Mouse (Mus musculus) 3134 (cell line): ENCODE results near the gene Lypd4.
"Not testable (repeated sequence)": the region's sequence is repeated elsewhere in the genome, so short reads cannot be mapped to it uniquely, and the experiment has no call there.

ENCODE experiments used
- DNase-seq: peaks from one replicate; pipeline ENCODE4 v3.0.0-alpha.2; 2011; ENCODE audit warnings: low spot score; ENCODE audit not compliant: insufficient read length; ENCODE audit errors: extremely low read depth

Lypd4 gene

DNA sequence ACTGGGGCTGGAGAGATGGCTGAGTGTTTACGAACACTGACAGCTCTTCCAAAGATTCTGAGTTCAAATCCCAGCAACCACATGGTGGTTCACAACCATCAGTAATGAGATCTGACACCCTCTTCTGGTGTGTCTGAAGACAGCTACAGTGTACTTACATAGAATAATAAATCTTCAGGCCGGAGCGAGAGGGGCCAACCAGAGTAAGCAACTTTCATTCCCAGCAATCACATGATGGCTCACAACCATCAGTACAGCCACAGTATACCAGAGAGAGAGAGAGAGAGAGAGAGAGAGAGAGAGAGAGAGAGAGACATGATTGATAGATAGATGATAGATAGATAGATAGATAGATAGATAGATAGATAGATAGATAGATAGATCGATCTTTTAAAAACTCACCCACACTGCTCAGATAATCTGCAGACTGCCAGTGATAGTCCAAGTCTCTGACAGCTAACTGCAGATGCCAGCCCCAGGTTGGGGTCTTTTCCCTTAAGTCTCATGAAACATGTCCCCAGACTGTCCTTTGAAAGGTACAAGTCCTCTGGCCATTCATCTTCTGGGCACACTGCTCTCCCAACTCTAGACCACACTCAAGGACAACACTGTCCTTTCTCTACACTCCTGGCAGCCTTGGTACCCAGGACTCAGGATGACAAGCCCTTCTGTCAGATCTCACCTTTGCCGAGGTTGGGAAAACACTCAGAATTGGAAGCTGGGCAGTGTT is 18.0 kb downstream of the Lypd4 start:
- DNase-seq: no peak

- DNase-seq: peak; percentile 50
These were observed 18.8 kb downstream of the Lypd4 start for GRCm38 (mm10) chr7:24850899-24851303.

DNA sequence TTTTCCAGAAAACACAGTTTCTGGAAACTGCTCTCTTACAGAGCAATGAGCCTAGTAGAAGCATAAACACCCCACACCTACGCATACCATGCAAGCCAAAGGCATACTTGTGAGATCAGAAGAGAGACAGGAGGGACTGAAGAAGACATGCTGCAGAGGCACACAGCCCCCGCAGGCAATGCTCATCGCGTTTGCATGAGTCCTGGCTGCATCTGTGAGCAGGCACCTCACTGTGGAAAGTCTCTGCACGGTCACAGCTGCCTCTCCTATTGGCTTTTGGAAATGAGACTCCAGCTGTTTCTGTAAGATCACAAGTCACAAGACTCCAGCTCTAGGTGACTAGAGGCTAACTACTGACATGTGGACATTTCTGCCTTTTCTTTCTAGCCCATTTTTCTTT is 19.6 kb downstream of the Lypd4 start:
- no peak for DNase-seq

DNA sequence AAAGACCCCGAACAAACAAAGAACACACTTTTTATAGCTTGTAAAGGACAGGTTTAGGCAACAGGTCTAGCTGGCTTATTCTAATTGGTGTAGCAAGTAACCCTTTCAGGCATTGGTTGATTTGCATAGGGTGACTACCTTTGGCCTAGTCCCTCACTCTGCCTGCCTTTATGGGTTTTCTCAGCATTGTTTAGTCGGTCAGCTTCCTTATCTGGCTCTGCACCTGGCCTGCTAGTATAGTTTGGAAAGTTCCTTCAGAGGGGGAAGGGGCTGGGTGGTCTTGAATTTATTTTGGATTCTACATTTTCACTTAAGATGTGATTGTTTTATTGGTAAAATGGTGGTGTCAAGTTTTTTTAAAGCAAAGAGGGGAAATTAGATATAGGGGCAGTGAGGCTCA is 23.2 kb downstream of the Lypd4 start:
- not testable (repeated sequence) for DNase-seq

DNA sequence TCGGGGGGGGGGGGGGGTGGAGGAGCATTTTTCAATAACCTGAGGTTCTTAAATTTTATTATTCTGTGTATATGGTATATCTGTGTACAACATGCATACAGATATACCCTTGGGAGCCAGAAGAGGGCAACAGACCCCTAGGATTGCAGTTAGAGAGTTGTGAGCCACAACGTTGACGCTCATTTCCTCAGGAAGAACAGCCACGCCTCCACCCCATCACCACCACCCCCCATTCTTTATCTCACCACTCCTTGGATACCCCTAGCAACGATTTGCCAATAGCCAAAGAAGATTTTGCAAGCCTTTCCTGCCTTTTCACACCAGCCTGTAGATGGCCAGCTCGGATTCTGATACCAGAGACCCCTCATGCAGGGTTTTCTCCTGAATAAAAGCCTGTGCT is 24.0 kb downstream of the Lypd4 start:
- DNase-seq: no peak

DNA sequence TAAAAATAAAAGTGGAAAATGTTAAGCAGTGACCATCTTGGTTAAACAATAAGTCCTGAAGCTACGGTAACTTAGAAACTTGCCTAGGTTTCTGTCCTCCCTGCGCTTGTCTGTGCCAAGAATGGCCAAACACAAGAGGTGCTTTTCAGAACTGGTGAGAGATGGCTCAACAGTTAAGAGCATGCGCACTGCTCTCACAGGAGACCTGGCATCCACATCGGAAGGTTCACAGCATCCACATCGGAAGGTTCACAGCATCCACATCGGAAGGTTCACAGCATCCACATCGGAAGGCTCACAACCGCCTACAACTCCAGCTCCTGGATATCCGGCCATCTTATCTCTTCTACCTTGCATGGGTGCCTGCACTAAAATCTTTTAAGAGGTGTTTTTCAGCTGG is 24.6 kb downstream of the Lypd4 start:
- no peak for DNase-seq

DNA sequence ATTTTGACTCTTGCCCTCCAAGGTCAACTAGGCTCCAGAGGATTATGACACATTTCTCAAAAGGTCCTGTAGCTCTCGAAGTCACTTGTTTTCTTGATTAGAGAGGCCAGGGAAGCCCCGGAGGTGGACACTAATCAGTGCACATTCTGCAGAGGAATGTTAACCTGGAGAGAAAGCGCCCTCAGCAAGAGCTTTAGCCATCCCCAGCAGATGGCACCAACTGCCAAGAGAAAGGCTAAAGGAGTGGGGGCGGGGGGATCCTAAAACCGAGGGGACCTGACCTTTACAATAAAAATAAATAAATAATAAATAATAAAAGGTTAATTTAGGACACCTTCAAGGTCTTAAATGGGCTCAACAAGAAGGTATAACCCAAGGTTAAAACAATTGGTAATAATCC is 25.6 kb downstream of the Lypd4 start:
- DNase-seq: no peak

GRCm38 (mm10) chr7:24841009-24841408 is 28.7 kb downstream of the Lypd4 start:
- DNase-seq: peak; percentile 27

DNA sequence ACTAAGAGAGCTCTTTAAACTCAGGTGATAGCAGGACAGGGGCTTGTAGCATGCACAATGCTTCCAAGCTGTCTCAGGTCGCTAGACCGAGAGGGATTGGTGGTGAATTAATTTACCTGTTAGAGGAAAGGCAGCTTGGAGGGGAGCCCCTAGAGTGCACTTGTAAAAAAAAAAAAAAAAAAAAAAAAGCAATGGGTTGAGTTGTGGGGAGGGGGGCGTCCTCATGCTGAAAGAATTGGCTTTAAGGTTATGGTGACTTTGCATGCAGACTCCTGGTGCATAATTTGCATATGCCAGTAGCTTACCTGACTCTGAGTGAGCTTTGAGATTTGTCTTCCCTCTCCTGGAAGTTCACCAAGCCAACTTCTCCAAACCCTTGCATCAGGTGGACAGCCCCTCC is 29.4 kb downstream of the Lypd4 start:
- no peak for DNase-seq

DNA sequence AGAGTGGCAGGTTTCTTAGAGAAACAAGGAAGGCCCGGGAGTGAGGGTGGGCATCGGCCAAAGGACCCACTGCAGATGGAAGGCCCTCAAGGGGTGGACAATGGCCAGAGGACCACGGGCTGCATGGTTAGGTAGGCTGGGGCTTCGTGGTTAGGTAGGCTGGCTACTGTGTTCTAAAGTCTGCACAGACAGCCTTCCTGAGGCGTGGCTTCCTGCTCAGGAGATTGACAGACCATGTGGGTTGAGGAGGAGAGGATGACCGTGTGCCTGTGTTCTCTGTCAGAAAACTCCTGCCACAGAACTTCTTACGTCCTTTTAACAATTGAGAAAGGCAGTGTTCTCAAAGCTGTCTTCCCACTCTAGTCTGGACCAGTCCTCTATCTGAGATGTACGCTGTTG is 30.3 kb downstream of the Lypd4 start:
- DNase-seq: no peak

DNA sequence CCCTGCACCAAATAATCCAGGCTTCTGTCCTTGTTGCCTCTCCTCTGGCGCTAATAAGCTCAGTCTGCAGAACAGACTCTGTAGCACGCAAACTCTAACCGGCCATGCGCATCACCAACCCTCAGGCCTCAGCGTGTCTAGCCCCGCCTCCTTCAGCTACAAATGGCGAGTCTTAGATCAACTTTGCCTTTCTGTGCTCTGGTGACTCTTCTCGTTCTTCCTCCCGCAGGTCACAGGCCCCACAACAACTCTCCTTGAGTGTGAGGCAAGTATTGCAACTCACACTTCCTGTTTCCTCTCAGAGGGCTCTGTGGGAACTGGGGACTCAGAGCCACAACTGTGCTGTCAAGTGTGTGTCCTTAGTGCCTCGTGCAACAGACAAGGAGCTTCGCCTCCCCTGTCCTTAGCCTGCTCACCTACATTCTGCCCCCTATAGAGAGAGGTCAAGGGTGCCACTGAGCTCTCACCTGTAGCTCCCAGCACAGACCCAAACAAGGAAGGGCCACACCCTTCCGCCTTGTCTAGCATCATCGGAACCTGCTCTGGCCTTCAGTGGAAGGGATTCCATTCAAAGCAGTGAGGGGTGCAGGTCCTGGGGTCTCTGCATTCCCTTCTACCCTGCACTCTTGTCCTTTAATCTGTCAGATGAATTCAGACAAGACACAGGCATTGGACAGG is 30.9 kb downstream of the Lypd4 start:
- DNase-seq: not testable (repeated sequence)

DNA sequence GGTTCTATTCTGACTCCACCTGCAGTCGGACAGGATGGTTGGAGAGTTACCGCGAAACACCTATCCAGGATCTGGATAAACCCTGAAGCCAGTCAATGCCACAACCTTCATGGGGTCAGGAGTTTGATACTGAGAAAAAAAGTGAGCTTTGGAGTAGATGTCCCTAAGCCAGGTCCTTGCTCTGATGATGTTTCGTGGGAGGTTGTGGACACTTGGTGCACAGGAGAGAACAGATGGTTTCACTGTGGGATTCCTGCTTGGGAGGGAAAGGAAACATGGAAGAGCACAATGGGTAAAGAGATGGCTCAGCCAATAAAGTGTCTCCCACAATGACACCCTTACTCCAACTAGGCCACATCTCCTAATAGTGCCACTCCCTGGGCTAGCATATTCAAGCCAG is 42.6 kb downstream of the Lypd4 start:
- DNase-seq: no peak

GRCm38 (mm10) chr7:24824452-24824851 is 45.3 kb downstream of the Lypd4 start:
- no peak for DNase-seq

- no peak for DNase-seq
These were observed 52.2 kb downstream of the Lypd4 start for GRCm38 (mm10) chr7:24817502-24817901.
